Mouse (Mus musculus) G1E (cell line): ENCODE data around the gene Nme7. TPM values are rescaled to one million over a fixed set of nuclear protein-coding genes. Genes with fewer than 3 reads are reported as not detected.

Experiments
- ATAC-seq: 2 replicates; pipeline ENCODE4 v1.8.0; 2016; ENCODE audit warnings: mild to moderate bottlenecking; ENCODE audit not compliant: insufficient number of reproducible peaks, poor library complexity, low FRiP score, severe bottlenecking; ENCODE audit errors: extremely low read depth
- DNase-seq: peaks from one replicate; pipeline ENCODE4 v3.0.0; 2012; ENCODE audit warnings: low spot score
- H3K27me3 ChIP-seq: 2 replicates; pipeline ENCODE4 v1.6.1; 2012; ENCODE audit warnings: mild to moderate bottlenecking, low read length, inconsistent platforms; ENCODE audit not compliant: insufficient read depth
- H3K36me3 ChIP-seq: replicated peaks from 2 replicates; pipeline ENCODE3; 2012; ENCODE audit warnings: mild to moderate bottlenecking, inconsistent platforms
- H3K4me1 ChIP-seq: 2 replicates; pipeline ENCODE4 v1.6.1; 2012; ENCODE audit warnings: low read depth, low read length, inconsistent platforms, mixed read lengths; ENCODE audit not compliant: insufficient read depth
- H3K4me3 ChIP-seq: 2 replicates; pipeline ENCODE4 v1.5.1; 2012; ENCODE audit warnings: low read depth, mild to moderate bottlenecking, inconsistent platforms, low read length, moderate library complexity, mixed read lengths
- H3K9me3 ChIP-seq: replicated peaks from 2 replicates; pipeline ENCODE4 v1.6.1; 2012; ENCODE audit warnings: inconsistent platforms
- CTCF ChIP-seq: IDR thresholded peaks from 2 replicates; pipeline ENCODE4 v1.5.1; 2012; ENCODE audit warnings: low read depth, low read length, inconsistent platforms, mixed read lengths
- GATA1 ChIP-seq: IDR thresholded peaks from 2 replicates; pipeline ENCODE4 v1.6.1; 2012; ENCODE audit warnings: borderline replicate concordance, low read length, inconsistent platforms, mixed read lengths
- GATA2 ChIP-seq: IDR thresholded peaks from 2 replicates; pipeline ENCODE4 v1.6.1; 2012; ENCODE audit warnings: low read depth, low read length, inconsistent platforms, borderline replicate concordance
- POLR2AphosphoS5 ChIP-seq: IDR thresholded peaks from 2 replicates; pipeline ENCODE4 v1.6.1; 2012; ENCODE audit warnings: low read depth, low read length, inconsistent platforms; ENCODE audit not compliant: insufficient replicate concordance
- TAL1 ChIP-seq: conservative IDR thresholded peaks from 2 replicates; pipeline ENCODE4 v1.6.1; 2012; ENCODE audit warnings: low read depth, low read length, inconsistent platforms, mixed read lengths
- polyA plus RNA-seq: library from polyadenylated mRNA; stranded (reverse); fragments of >175 nt; gene quantifications from 2 replicates; pipeline ENCODE4 v1.2.3, GENCODE M21; 2012
- total RNA-seq, 2 experiments: library from RNA; stranded (forward) in 1 of 2; stranded (reverse) in 1 of 2; fragments of 200-1000 nt in 1 of 2; fragments of >200 nt in 1 of 2; fragmentation: Nextera tagmentation in 1 of 2; gene quantifications; 2 replicates each; pipeline ENCODE4 v1.2.3; 2014 to 2017

Gene Nme7
- total and polyA plus RNA-seq, 3 experiments: 2.1 to 80.5 (median 20.4) TPM

- peaks cover 22% of the 10 kb centered on the region for H3K36me3 ChIP-seq
- TF ChIP-seq POLR2AphosphoS5 (no peak), GATA2 (no peak), CTCF (no peak), TAL1 (no peak), GATA1 (no peak)
- no peak for ATAC-seq
- no peaks in the 10 kb centered on the region for H3K27me3 ChIP-seq
- no peak for DNase-seq
- no peaks in the 10 kb centered on the region for H3K4me1 ChIP-seq
- H3K4me3 ChIP-seq: no peak overlapping the region
- H3K9me3 ChIP-seq: no peaks in the 10 kb centered on the region
These were observed 102.6 kb downstream of the Nme7 start for GRCm38 (mm10) chr1:164406506-164406905.

GRCm38 (mm10) chr1:164408655-164409054, 104.7 kb downstream of the Nme7 start:
- Histone ChIP-seq H3K4me1 (peaks cover 2% of the 10 kb centered on the region; the same call in 1 of the 2 replicates), H3K4me3 (no peak overlapping the region), H3K9me3 (no peaks in the 10 kb centered on the region), H3K27me3 (no peaks in the 10 kb centered on the region), H3K36me3 (peaks cover 21% of the 10 kb centered on the region)
- DNase-seq (no peak), ATAC-seq (no peak)
- TF ChIP-seq TAL1 (no peak), GATA2 (no peak), CTCF (no peak), GATA1 (no peak), POLR2AphosphoS5 (no peak)

- Histone ChIP-seq H3K27me3 (no peaks in the 10 kb centered on the region), H3K4me1 (peaks cover 3% of the 10 kb centered on the region; the same call in 1 of the 2 replicates), H3K9me3 (no peaks in the 10 kb centered on the region), H3K4me3 (no peak overlapping the region), H3K36me3 (peaks cover 15% of the 10 kb centered on the region)
- ATAC-seq (no peak), DNase-seq (no peak)
- TF ChIP-seq POLR2AphosphoS5: no peak
- no peak for TF ChIP-seq TAL1
These were observed 107.4 kb downstream of the Nme7 start for GRCm38 (mm10) chr1:164411306-164411705.

- ATAC-seq (no peak), DNase-seq (no peak)
- Histone ChIP-seq H3K4me1 (peaks cover 3% of the 10 kb centered on the region; the same call in 1 of the 2 replicates), H3K36me3 (peaks cover 12% of the 10 kb centered on the region), H3K9me3 (no peaks in the 10 kb centered on the region), H3K27me3 (no peaks in the 10 kb centered on the region), H3K4me3 (no peak overlapping the region)
- TF ChIP-seq GATA2: no peak
- no peak for TF ChIP-seq GATA1
- TF ChIP-seq CTCF: no peak
- no peak for TF ChIP-seq POLR2AphosphoS5
- TF ChIP-seq TAL1: no peak
These were observed 109.0 kb downstream of the Nme7 start for GRCm38 (mm10) chr1:164412906-164413305.

- no peak overlapping the region for H3K4me3 ChIP-seq
- H3K27me3 ChIP-seq: no peaks in the 10 kb centered on the region
- peaks cover 3% of the 10 kb centered on the region; the same call in 1 of the 2 replicates for H3K4me1 ChIP-seq
- ATAC-seq (no peak; the same call in 1 of the 2 replicates), DNase-seq (no peak)
- peaks cover 12% of the 10 kb centered on the region for H3K36me3 ChIP-seq
- TF ChIP-seq GATA1: no peak
- TF ChIP-seq GATA2: no peak
- no peaks in the 10 kb centered on the region for H3K9me3 ChIP-seq
These were observed 109.7 kb downstream of the Nme7 start for GRCm38 (mm10) chr1:164413608-164414007.

- Histone ChIP-seq H3K27me3 (no peaks in the 10 kb centered on the region), H3K4me3 (no peak overlapping the region), H3K36me3 (peaks cover 12% of the 10 kb centered on the region), H3K9me3 (no peaks in the 10 kb centered on the region), H3K4me1 (peaks cover 3% of the 10 kb centered on the region; the same call in 1 of the 2 replicates)
- ATAC-seq: no peak
- DNase-seq: no peak
- TF ChIP-seq CTCF (no peak), POLR2AphosphoS5 (no peak), GATA1 (no peak), TAL1 (no peak), GATA2 (no peak)
These were observed 111.4 kb downstream of the Nme7 start for GRCm38 (mm10) chr1:164415347-164415751.

- DNase-seq (no peak), ATAC-seq (no peak)
- Histone ChIP-seq H3K36me3 (peaks cover 10% of the 10 kb centered on the region), H3K4me3 (no peak overlapping the region), H3K9me3 (no peaks in the 10 kb centered on the region), H3K4me1 (peaks cover 3% of the 10 kb centered on the region; the same call in 1 of the 2 replicates), H3K27me3 (no peaks in the 10 kb centered on the region)
- TF ChIP-seq CTCF: no peak
- TF ChIP-seq TAL1: no peak
- TF ChIP-seq POLR2AphosphoS5: no peak
- TF ChIP-seq GATA1: no peak
- TF ChIP-seq GATA2: no peak
These were observed 112.9 kb downstream of the Nme7 start for GRCm38 (mm10) chr1:164416692-164417394.
